ENCODE assay signal across 21 mouse cellular contexts in genomic region chr11:96697467-96697866, GRCm38 (mm10).
DNase-seq lines count a peak whose midpoint lies in the region; ATAC-seq and TF ChIP-seq lines count a peak whose summit lies in the region.
"Had no signal": no experiment of that assay in that cellular context is flagged by ENCODE, and none has a peak within 500 bp of the region (broad histone marks: within the 10 kb centered on the region; RNA-seq: fewer than 3 reads in every experiment).

No protein-coding gene starts in this region.

- no peaks in the 10 kb centered on the region for H3K36me3 ChIP-seq in hindbrain, embryonic 10.5 days
- no peaks in the 10 kb centered on the region for H3K36me3 ChIP-seq in hindbrain, embryonic 12.5 days
- no peaks in the 10 kb centered on the region for H3K36me3 ChIP-seq in midbrain, embryonic 11.5 days (ENCODE audit: control insufficient read depth, insufficient read depth, low read length)
- no peaks in the 10 kb centered on the region for H3K36me3 ChIP-seq in midbrain, embryonic 13.5 days
- H3K36me3 ChIP-seq in ES-Bruce4 (ENCODE audit: control insufficient read depth, insufficient read depth, low read length, poor library complexity, severe bottlenecking), result no peaks in the 10 kb centered on the region
- no peaks in the 10 kb centered on the region for H3K36me3 ChIP-seq in neural tube, embryonic 15.5 days
- H3K36me3 ChIP-seq: embryonic facial prominence, embryonic 10.5 days; embryonic facial prominence, embryonic 15.5 days; heart, embryonic 13.5 days; liver, embryonic 15.5 days; lung, embryonic 15.5 days; midbrain, embryonic 12.5 days had no signal

- H3K4me2 ChIP-seq in hindbrain, embryonic 12.5 days (replicated peaks), result no peak overlapping the region
- no peak overlapping the region for H3K4me2 ChIP-seq in midbrain, embryonic 11.5 days
- no peak overlapping the region for H3K4me2 ChIP-seq in midbrain, embryonic 13.5 days (replicated peaks)
- H3K4me2 ChIP-seq in neural tube, embryonic 15.5 days, result no peak overlapping the region
- H3K4me2 ChIP-seq: embryonic facial prominence, embryonic 15.5 days; heart, embryonic 13.5 days; liver, embryonic 15.5 days; lung, embryonic 15.5 days; midbrain, embryonic 12.5 days had no signal

- no peaks in the 10 kb centered on the region for H3K27me3 ChIP-seq in hindbrain, embryonic 10.5 days (ENCODE audit: insufficient read depth, poor library complexity, severe bottlenecking)
- no peaks in the 10 kb centered on the region for H3K27me3 ChIP-seq in hindbrain, embryonic 12.5 days
- no peaks in the 10 kb centered on the region for H3K27me3 ChIP-seq in midbrain, embryonic 11.5 days (ENCODE audit: control insufficient read depth, insufficient read depth, low read length)
- H3K27me3 ChIP-seq in midbrain, embryonic 13.5 days, result no peaks in the 10 kb centered on the region
- no peaks in the 10 kb centered on the region for H3K27me3 ChIP-seq in ES-Bruce4 (ENCODE audit: control insufficient read depth, insufficient read depth, low read length, poor library complexity, severe bottlenecking)
- no peaks in the 10 kb centered on the region for H3K27me3 ChIP-seq in neural tube, embryonic 15.5 days (replicated peaks)
- H3K27me3 ChIP-seq: embryonic facial prominence, embryonic 15.5 days; liver, embryonic 15.5 days; lung, embryonic 15.5 days; midbrain, embryonic 12.5 days had no signal

- H3K4me1 ChIP-seq in hindbrain, embryonic 10.5 days (replicated peaks), result peaks cover 36% of the 10 kb centered on the region
- peaks cover 23% of the 10 kb centered on the region for H3K4me1 ChIP-seq in hindbrain, embryonic 12.5 days
- H3K4me1 ChIP-seq in midbrain, embryonic 11.5 days (ENCODE audit: control insufficient read depth, insufficient read depth, low read length), result peaks cover 12% of the 10 kb centered on the region
- peaks cover 24% of the 10 kb centered on the region for H3K4me1 ChIP-seq in midbrain, embryonic 13.5 days (replicated peaks)
- no peaks in the 10 kb centered on the region for H3K4me1 ChIP-seq in ES-Bruce4 (ENCODE audit: control insufficient read depth, insufficient read depth, low read length)
- H3K4me1 ChIP-seq in neural tube, embryonic 15.5 days, result peaks cover 20% of the 10 kb centered on the region
- H3K4me1 ChIP-seq: heart, embryonic 13.5 days; liver, embryonic 15.5 days had no signal

- ATAC-seq in hindbrain, embryonic 12.5 days (ENCODE audit: low FRiP score), result no peak
- ATAC-seq in midbrain, embryonic 11.5 days (ENCODE audit: low FRiP score), result no peak
- ATAC-seq in midbrain, embryonic 13.5 days, result no peak
- no peak for ATAC-seq in neural tube, embryonic 15.5 days (ENCODE audit: low FRiP score)
- ATAC-seq: forebrain, embryonic 14.5 days had no signal

- H3K9me3 ChIP-seq in hindbrain, embryonic 10.5 days, result no peaks in the 10 kb centered on the region
- no peaks in the 10 kb centered on the region for H3K9me3 ChIP-seq in hindbrain, embryonic 12.5 days (replicated peaks)
- no peaks in the 10 kb centered on the region for H3K9me3 ChIP-seq in midbrain, embryonic 11.5 days (ENCODE audit: control insufficient read depth, low read length)
- no peaks in the 10 kb centered on the region for H3K9me3 ChIP-seq in midbrain, embryonic 13.5 days
- no peaks in the 10 kb centered on the region for H3K9me3 ChIP-seq in ES-Bruce4 (replicated peaks; ENCODE audit: control insufficient read depth, insufficient read depth, low read length, poor library complexity, severe bottlenecking)
- no peaks in the 10 kb centered on the region for H3K9me3 ChIP-seq in neural tube, embryonic 15.5 days (replicated peaks)
- H3K9me3 ChIP-seq: embryonic facial prominence, embryonic 10.5 days; embryonic facial prominence, embryonic 15.5 days; heart, embryonic 13.5 days; liver, embryonic 15.5 days; lung, embryonic 15.5 days; midbrain, embryonic 12.5 days had no signal

- no peak overlapping the region for H3K4me3 ChIP-seq in hindbrain, embryonic 10.5 days
- no peak overlapping the region for H3K4me3 ChIP-seq in hindbrain, embryonic 12.5 days
- H3K4me3 ChIP-seq in midbrain, embryonic 11.5 days (ENCODE audit: low read depth, low read length), result no peak overlapping the region
- H3K4me3 ChIP-seq in midbrain, embryonic 13.5 days (replicated peaks), result no peak overlapping the region
- H3K4me3 ChIP-seq in ES-Bruce4 (ENCODE audit: low read depth, low read length), result no peak overlapping the region
- H3K4me3 ChIP-seq in neural tube, embryonic 15.5 days (replicated peaks), result no peak overlapping the region
- H3K4me3 ChIP-seq: embryonic facial prominence, embryonic 10.5 days; embryonic facial prominence, embryonic 15.5 days; heart, embryonic 13.5 days; layer of hippocampus, adult 2 months; liver, embryonic 15.5 days; lung, embryonic 15.5 days; midbrain, embryonic 12.5 days had no signal

- TF ChIP-seq CTCF in ES-Bruce4 (IDR thresholded peaks at IDR 0.05; ENCODE audit: low read depth, low read length), result no peak

- TF ChIP-seq POLR2A in ES-Bruce4 (IDR thresholded peaks at IDR 0.05; ENCODE audit: insufficient read depth, low read length), result no peak

- WGBS in hindbrain, embryonic 10.5 days, result 78% methylated on average over 4 of the region's 4 CpGs
- WGBS in hindbrain, embryonic 12.5 days, result 82% methylated on average over 4 of the region's 4 CpGs
- WGBS in midbrain, embryonic 11.5 days, result 85% methylated on average over 4 of the region's 4 CpGs
- 87% methylated on average over 4 of the region's 4 CpGs for WGBS in midbrain, embryonic 13.5 days
- WGBS in neural tube, embryonic 15.5 days, result 86% methylated on average over 4 of the region's 4 CpGs

- DNase-seq in hindbrain, embryonic 10.5 days (ENCODE audit: low spot score), result no peak
- peak; percentile 86 for DNase-seq in midbrain, embryonic 11.5 days (ENCODE audit: low spot score, missing footprints)
- no peak for DNase-seq in layer of hippocampus, adult 8-10 months (ENCODE audit: low spot score in 2 of 2)
- DNase-seq in lung, postnatal 14 days, result no peak
- DNase-seq: adrenal gland, adult 8-10 months; cerebellum, adult 8-10 months; liver; right cerebral cortex, adult 18-20 months had no signal

- TF ChIP-seq EP300 in ES-Bruce4 (IDR thresholded peaks at IDR 0.05; ENCODE audit: insufficient read depth, low read depth, low read length), result no peak

- H3K9ac ChIP-seq in hindbrain, embryonic 12.5 days, result no peak overlapping the region
- H3K9ac ChIP-seq in midbrain, embryonic 11.5 days (ENCODE audit: low read length), result no peak overlapping the region
- H3K9ac ChIP-seq in midbrain, embryonic 13.5 days (replicated peaks), result no peak overlapping the region
- no peak overlapping the region for H3K9ac ChIP-seq in ES-Bruce4 (ENCODE audit: low read depth, poor library complexity, severe bottlenecking)
- H3K9ac ChIP-seq in neural tube, embryonic 15.5 days (replicated peaks), result no peak overlapping the region
- H3K9ac ChIP-seq: embryonic facial prominence, embryonic 15.5 days; heart, embryonic 13.5 days; liver, embryonic 15.5 days; lung, embryonic 15.5 days; midbrain, embryonic 12.5 days had no signal

- peak overlapping the region; percentile 25 for H3K27ac ChIP-seq in hindbrain, embryonic 10.5 days
- no peak overlapping the region for H3K27ac ChIP-seq in hindbrain, embryonic 12.5 days
- no peak overlapping the region for H3K27ac ChIP-seq in midbrain, embryonic 11.5 days (ENCODE audit: low read depth, low read length)
- H3K27ac ChIP-seq in midbrain, embryonic 13.5 days, result no peak overlapping the region
- H3K27ac ChIP-seq in ES-Bruce4 (ENCODE audit: insufficient read depth, low read length), result peak overlapping the region; percentile 3; the same call in 1 of the 2 replicates
- peak overlapping the region; percentile 13; the same call in 1 of the 2 replicates for H3K27ac ChIP-seq in neural tube, embryonic 15.5 days (replicated peaks)
- H3K27ac ChIP-seq: embryonic facial prominence, embryonic 10.5 days; embryonic facial prominence, embryonic 15.5 days; heart, embryonic 13.5 days; layer of hippocampus, adult 2 months; liver, embryonic 15.5 days; lung, embryonic 15.5 days; stomach, postnatal 0 days had no signal

Comparison
In these comparisons a context has a peak if more than half of its experiments do, and no peak if none do; other contexts are left out.
1. H3K27ac ChIP-seq: peak in hindbrain, embryonic 10.5 days (single experiment), ES-Bruce4 (single experiment) and neural tube, embryonic 15.5 days (single experiment); none in hindbrain, embryonic 12.5 days (single experiment), midbrain, embryonic 11.5 days (single experiment) and midbrain, embryonic 13.5 days (single experiment).